Mouse (Mus musculus) thymus, adult 2 months (tissue): ENCODE results near the gene She. TPM values are rescaled to one million over a fixed set of nuclear protein-coding genes. Genes with fewer than 3 reads are reported as not detected.

Source experiments
- DNase-seq: peaks from one replicate; pipeline ENCODE4 v3.0.0; 2021
- H3K27ac ChIP-seq: fragments of 200-500 bp; 2 replicates; pipeline ENCODE4 v1.5.1; 2012; ENCODE audit warnings: low read length, control low read depth; ENCODE audit not compliant: control insufficient read depth, insufficient read depth
- H3K27me3 ChIP-seq: fragments of 200-500 bp; 2 replicates; pipeline ENCODE4 v1.6.1; 2012; ENCODE audit warnings: mild to moderate bottlenecking, low read length, moderate library complexity, mixed read lengths; ENCODE audit not compliant: control insufficient read depth, insufficient read depth
- H3K36me3 ChIP-seq: fragments of 200-500 bp; 2 replicates; pipeline ENCODE4 v1.6.1; 2012; ENCODE audit warnings: mild to moderate bottlenecking, low read length, moderate library complexity; ENCODE audit not compliant: control insufficient read depth, insufficient read depth
- H3K4me1 ChIP-seq: fragments of 200-500 bp; replicated peaks from 2 replicates; pipeline ENCODE4 v1.6.1; 2012; ENCODE audit warnings: low read length; ENCODE audit not compliant: control insufficient read depth, insufficient read depth
- H3K4me3 ChIP-seq: fragments of 200-500 bp; 2 replicates; pipeline ENCODE4 v1.5.1; 2012; ENCODE audit warnings: mild to moderate bottlenecking, low read length, control low read depth, moderate library complexity; ENCODE audit not compliant: control insufficient read depth, insufficient read depth
- CTCF ChIP-seq: fragments of 200-500 bp; IDR thresholded peaks from 2 replicates; pipeline ENCODE4 v1.5.1; 2012; ENCODE audit warnings: mild to moderate bottlenecking, control low read depth, low read length, moderate library complexity, borderline replicate concordance; ENCODE audit not compliant: control insufficient read depth, poor library complexity, insufficient read depth; ENCODE audit errors: extremely low read depth
- POLR2A ChIP-seq: fragments of 200-500 bp; IDR thresholded peaks from 2 replicates; pipeline ENCODE4 v1.6.1; 2012; ENCODE audit warnings: mild to moderate bottlenecking, low read length, control low read depth, moderate library complexity; ENCODE audit not compliant: control insufficient read depth, poor library complexity, insufficient read depth; ENCODE audit errors: extremely low read depth
- WGBS: fragments of 180-500 bp; shearing (Covaris S2); methylation state at CpG from one replicate; pipeline ENCODE4 v1.1.7; 2018; 5-methylcytosine and 5-hydroxymethylcytosine counted together
- polyA plus RNA-seq: library from polyadenylated mRNA; depleted of rRNA; stranded (reverse); fragments of >200 nt; gene quantifications from 2 replicates; pipeline ENCODE4 v1.2.3, GENCODE M21; 2012

The She gene
- polyA plus RNA-seq, 1 experiment = 0.69 TPM

GRCm38 (mm10) chr3:89814051-89814450, 17.1 kb upstream of the She start:
- no peaks in the 10 kb centered on the region for H3K36me3 ChIP-seq
- H3K27ac ChIP-seq = no peak overlapping the region
- 92% methylated on average over 7 of the region's 7 CpGs for WGBS
- H3K4me3 ChIP-seq = no peak overlapping the region
- H3K27me3 ChIP-seq = no peaks in the 10 kb centered on the region
- no peak for DNase-seq
- no peak for TF ChIP-seq POLR2A
- TF ChIP-seq CTCF = no peak
- no peaks in the 10 kb centered on the region for H3K4me1 ChIP-seq

DNA sequence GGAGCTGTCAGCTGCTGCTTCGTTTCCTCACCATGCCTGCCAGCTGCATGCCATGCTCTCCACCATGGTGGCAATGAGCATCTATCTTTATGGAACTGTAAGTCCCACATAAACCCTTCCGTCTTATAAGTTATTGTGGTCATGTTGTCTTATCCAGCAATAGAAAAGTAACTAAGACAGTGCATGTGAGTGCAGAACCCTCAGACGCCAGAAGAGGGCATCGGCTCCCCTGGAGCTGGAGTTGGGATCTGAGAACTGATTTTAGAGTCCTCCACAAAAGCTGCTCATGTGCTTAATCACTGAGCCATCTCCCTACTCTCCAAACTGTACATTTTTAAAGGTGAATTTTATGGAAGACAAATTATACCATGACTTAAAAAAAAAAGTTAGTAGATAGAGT, 14.1 kb upstream of the She start:
- TF ChIP-seq CTCF (no peak), POLR2A (no peak)
- Histone ChIP-seq H3K36me3 (no peaks in the 10 kb centered on the region), H3K4me1 (peaks cover 23% of the 10 kb centered on the region), H3K27me3 (no peaks in the 10 kb centered on the region), H3K27ac (no peak overlapping the region), H3K4me3 (no peak overlapping the region)
- 67% methylated on average over 4 of the region's 4 CpGs for WGBS
- DNase-seq = peak; percentile 59

- Histone ChIP-seq H3K27me3 (no peaks in the 10 kb centered on the region), H3K36me3 (no peaks in the 10 kb centered on the region), H3K4me1 (peaks cover 28% of the 10 kb centered on the region), H3K4me3 (no peak overlapping the region), H3K27ac (no peak overlapping the region)
- 96% methylated on average over 3 of the region's 3 CpGs for WGBS
- TF ChIP-seq CTCF (no peak), POLR2A (no peak)
- no peak for DNase-seq
These were observed 12.6 kb upstream of the She start for GRCm38 (mm10) chr3:89818605-89819004.

DNA sequence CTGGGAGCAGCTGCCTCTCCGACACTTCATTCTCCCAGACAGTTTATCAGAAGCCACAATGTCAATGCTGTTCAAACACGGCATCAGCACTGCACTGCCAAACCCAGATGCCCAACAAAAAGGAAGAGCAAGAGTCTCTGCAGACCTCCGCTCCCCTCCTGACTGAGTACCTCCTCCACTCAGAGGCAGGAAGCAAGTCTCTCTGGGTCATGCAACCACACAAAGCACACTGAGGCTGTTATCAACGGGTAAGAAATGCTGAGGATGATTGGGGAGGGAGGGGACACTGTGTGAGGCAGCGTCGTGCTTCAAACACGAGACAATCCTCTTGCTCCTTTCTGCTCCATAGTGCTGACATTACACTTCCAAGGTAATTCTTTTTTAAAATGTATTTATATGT, 11.3 kb upstream of the She start:
- no peak overlapping the region for H3K27ac ChIP-seq
- no peaks in the 10 kb centered on the region for H3K27me3 ChIP-seq
- peaks cover 30% of the 10 kb centered on the region for H3K4me1 ChIP-seq
- 3% methylated on average over 7 of the region's 7 CpGs for WGBS
- H3K4me3 ChIP-seq = no peak overlapping the region
- H3K36me3 ChIP-seq = no peaks in the 10 kb centered on the region
- TF ChIP-seq CTCF (no peak), POLR2A (no peak)
- DNase-seq = peak; percentile 26

DNA sequence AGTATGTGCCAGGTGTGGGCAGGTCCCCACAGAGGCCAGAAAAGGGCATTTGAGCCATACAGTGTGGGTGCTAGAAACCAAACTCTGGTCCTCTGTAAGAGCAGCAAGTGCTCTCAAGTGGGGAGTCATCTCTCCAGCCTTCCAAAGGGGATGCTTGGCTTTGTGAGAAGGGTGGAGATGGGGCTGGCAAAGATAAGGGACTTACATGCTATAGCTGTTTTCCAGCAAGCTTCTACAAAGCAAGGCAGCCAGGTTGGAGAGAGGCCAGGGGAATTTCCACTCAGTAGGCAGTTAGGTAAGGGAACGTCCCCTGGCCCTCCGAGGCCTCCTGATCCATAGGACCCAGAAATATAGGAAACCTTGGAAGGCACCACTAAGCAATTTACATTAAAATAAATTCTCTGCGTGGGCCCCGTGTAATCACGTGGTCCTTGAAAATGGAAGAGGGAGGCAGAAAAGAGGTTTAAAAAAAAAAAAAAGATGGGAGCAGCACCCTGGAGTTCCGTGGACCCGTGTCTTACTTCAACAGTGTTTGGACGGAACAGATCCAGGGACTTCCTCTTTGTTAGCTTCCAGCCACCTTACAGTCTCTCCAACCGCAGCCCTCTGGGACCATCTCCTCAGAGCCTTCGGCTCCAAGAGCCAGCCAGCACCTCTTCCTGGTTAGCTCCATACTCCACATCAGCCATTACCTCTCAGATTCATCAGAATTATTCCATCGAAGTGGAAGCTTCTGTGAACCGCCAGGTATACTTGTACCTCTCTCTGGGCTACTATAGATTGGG, 10.7 kb upstream of the She start:
- H3K27ac ChIP-seq = no peak overlapping the region
- 82% methylated on average over 12 of the region's 12 CpGs for WGBS
- H3K4me3 ChIP-seq = no peak overlapping the region
- TF ChIP-seq CTCF (no peak), POLR2A (no peak)
- peaks cover 30% of the 10 kb centered on the region for H3K4me1 ChIP-seq
- no peaks in the 10 kb centered on the region for H3K27me3 ChIP-seq
- no peak for DNase-seq
- H3K36me3 ChIP-seq = no peaks in the 10 kb centered on the region

GRCm38 (mm10) chr3:89821096-89821513, 10.1 kb upstream of the She start:
- peaks cover 30% of the 10 kb centered on the region for H3K4me1 ChIP-seq
- no peaks in the 10 kb centered on the region for H3K36me3 ChIP-seq
- no peak overlapping the region for H3K4me3 ChIP-seq
- no peaks in the 10 kb centered on the region for H3K27me3 ChIP-seq
- TF ChIP-seq POLR2A = no peak
- no peak for TF ChIP-seq CTCF
- peak overlapping the region; percentile 53; the same call in 1 of the 2 replicates for H3K27ac ChIP-seq
- DNase-seq = peak; percentile 6
- 14% methylated on average over 11 of the region's 11 CpGs for WGBS
